Comparison of ENCODE assay signal across 9 mouse cellular contexts in the genomic region with DNA sequence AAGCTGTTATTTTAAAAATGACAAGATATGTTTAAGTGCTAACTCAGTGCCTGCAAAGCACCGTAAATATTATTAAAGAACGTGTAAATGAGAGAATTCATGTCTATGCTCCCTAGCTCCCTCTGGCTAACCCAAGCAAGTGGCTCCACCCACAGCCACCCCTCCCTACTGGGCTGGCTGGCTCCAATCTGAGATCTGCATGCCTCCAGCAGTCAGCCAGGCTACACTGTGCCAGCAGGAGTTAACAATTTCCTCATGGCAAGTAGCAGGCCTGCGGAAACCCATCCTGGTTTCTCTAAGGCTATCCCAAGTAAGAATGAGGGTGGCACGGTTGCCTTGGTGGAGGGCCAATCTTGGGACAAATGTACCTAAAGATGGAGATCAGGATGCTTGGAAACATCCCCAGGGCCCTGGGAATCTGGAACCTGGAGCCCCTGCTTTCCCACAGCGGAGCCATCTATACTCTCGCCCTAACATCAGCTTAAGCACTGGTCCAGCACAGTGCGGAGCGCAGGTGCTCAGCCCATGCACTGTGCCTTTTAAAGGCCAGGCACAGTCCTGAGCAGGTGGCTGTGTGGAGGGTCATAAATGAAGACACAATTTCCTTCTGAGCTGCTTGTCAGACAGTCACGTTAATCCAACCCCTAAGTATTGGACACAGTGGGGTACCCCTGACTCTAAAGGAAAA. TPM values are rescaled to one million over a fixed set of nuclear protein-coding genes. Genes with fewer than 3 reads are reported as not detected.
A peak's percentile ranks its signal among the peaks of the same experiment; 100 is the strongest.
DNase-seq lines count a peak whose midpoint lies in the region; ATAC-seq and TF ChIP-seq lines count a peak whose summit lies in the region.
"Had no signal": no experiment of that assay in that cellular context is flagged by ENCODE, and none has a peak within 500 bp of the region (broad histone marks: within the 10 kb centered on the region; RNA-seq: fewer than 3 reads in every experiment).

No protein-coding gene starts in this region.

- H3K27ac ChIP-seq in kidney, adult 2 months (ENCODE audit: insufficient read depth, low read depth, low read length) = no peak overlapping the region
- no peak overlapping the region for H3K27ac ChIP-seq in hindbrain, embryonic 16.5 days (ENCODE audit: low read depth, low read length)

- no peak overlapping the region for H3K4me3 ChIP-seq in kidney, adult 2 months (ENCODE audit: insufficient read depth, low read depth, low read length)
- H3K4me3 ChIP-seq in hindbrain, embryonic 16.5 days (ENCODE audit: low read length) = no peak overlapping the region

- peak; percentile 15 for DNase-seq in kidney, adult 2 months
- no peak for DNase-seq in kidney, adult 8-10 months
- peak; percentile 10 for DNase-seq in ZHBTc4 (ENCODE audit: low read depth, low spot score)
- no peak for DNase-seq in spleen, postnatal 10 days (ENCODE audit: low spot score in 2 of 2)
- no peak for DNase-seq in natural killer cell, adult 2 months (ENCODE audit: low spot score in 2 of 2)

- H3K36me3 ChIP-seq in kidney, adult 2 months (ENCODE audit: control insufficient read depth, insufficient read depth, low read length) = no peaks in the 10 kb centered on the region
- H3K36me3 ChIP-seq in hindbrain, embryonic 16.5 days (ENCODE audit: control insufficient read depth, insufficient read depth, low read length) = no peaks in the 10 kb centered on the region

- 63% methylated on average over 9 of the region's 9 CpGs for WGBS in kidney, adult 2 months
- WGBS in hindbrain, embryonic 16.5 days = 61% methylated on average over 9 of the region's 9 CpGs

- no peak for TF ChIP-seq CTCF in kidney, adult 2 months (conservative IDR thresholded peaks at IDR 0.05; ENCODE audit: insufficient read depth, insufficient read length, low read depth, low read length)

- ATAC-seq in cerebellum, adult (ENCODE audit: insufficient number of reproducible peaks, low FRiP score, low TSS enrichment) = peak; percentile 90
- peak; percentile 63; the same call in 1 of the 2 replicates for ATAC-seq in hindbrain, embryonic 16.5 days
- ATAC-seq in megakaryocyte, adult 5-6 weeks (ENCODE audit: poor library complexity, severe bottlenecking) = no peak

- no peak overlapping the region for H3K4me2 ChIP-seq in hindbrain, embryonic 16.5 days (ENCODE audit: low read length)

- no peaks in the 10 kb centered on the region for H3K4me1 ChIP-seq in kidney, adult 2 months (ENCODE audit: control insufficient read depth, insufficient read depth, low read length)
- H3K4me1 ChIP-seq in hindbrain, embryonic 16.5 days (ENCODE audit: control insufficient read depth, insufficient read depth, low read depth, low read length) = no peaks in the 10 kb centered on the region; the same call in 1 of the 2 replicates

- TF ChIP-seq POLR2A in kidney, adult 2 months (IDR thresholded peaks at IDR 0.05; ENCODE audit: low read depth, low read length) = no peak

- H3K9ac ChIP-seq in hindbrain, embryonic 16.5 days (ENCODE audit: low read depth, low read length) = no peak overlapping the region

- H3K9me3 ChIP-seq in hindbrain, embryonic 16.5 days (ENCODE audit: control insufficient read depth, low read length) = no peaks in the 10 kb centered on the region

- H3K27me3 ChIP-seq in kidney, adult 2 months (replicated peaks; ENCODE audit: control insufficient read depth, insufficient read depth, low read length) = no peaks in the 10 kb centered on the region
- H3K27me3 ChIP-seq in hindbrain, embryonic 16.5 days (replicated peaks; ENCODE audit: control insufficient read depth, insufficient read depth, low read length) = no peaks in the 10 kb centered on the region

RNA-seq across cellular contexts. Expression of a gene that starts 4.8 kb away (rescaled TPM):
- not detected in 2 replicates for polyA plus RNA-seq in kidney, adult 2 months (2012; rRNA removed)
- not detected in 2 replicates for polyA plus RNA-seq in hindbrain, embryonic 16.5 days (2015; fragmentation: Nextera tagmentation; extraction: Ambion mirVana)
- not detected in 2 replicates for total RNA-seq in megakaryocyte, adult 5-6 weeks (2015)
- total RNA-seq in megakaryocyte, adult 5-6 weeks (2017) = not detected in 2 replicates
- total RNA-seq: layer of hippocampus, adult 18-20 months had no signal

RNA-seq across cellular contexts. Expression of a gene that starts 37.5 kb away (rescaled TPM):
- polyA plus RNA-seq in kidney, adult 2 months (2012; rRNA removed) = 25.0 and 30.0 TPM in 2 replicates
- 8.0 and 10.6 TPM in 2 replicates for polyA plus RNA-seq in hindbrain, embryonic 16.5 days (2015; fragmentation: Nextera tagmentation; extraction: Ambion mirVana)
- not detected in 2 replicates for total RNA-seq in megakaryocyte, adult 5-6 weeks (2015)
- not detected in 2 replicates for total RNA-seq in megakaryocyte, adult 5-6 weeks (2017)

Comparison
In these comparisons a context has a peak if more than half of its experiments do, and no peak if none do; other contexts are left out.
1. DNase-seq: peak in kidney, adult 2 months (single experiment) and ZHBTc4 (single experiment); none in kidney, adult 8-10 months (0 of 2), spleen, postnatal 10 days (0 of 2) and natural killer cell, adult 2 months (0 of 2).